Mouse (Mus musculus) bone marrow macrophage, adult 2 months (primary cell): Measurements from ENCODE around the gene Gm43638. TPM values are rescaled to one million over a fixed set of nuclear protein-coding genes. Genes with fewer than 3 reads are reported as not detected.
"Not testable (repeated sequence)": the region's sequence is repeated elsewhere in the genome, so short reads cannot be mapped to it uniquely, and the experiment has no call there.

Experiments used
- H3K27ac ChIP-seq: 2 replicates; pipeline ENCODE4 v1.5.1; 2012; ENCODE audit warnings: low read depth, low read length; ENCODE audit not compliant: insufficient read depth
- H3K4me1 ChIP-seq: 2 replicates; pipeline ENCODE4 v1.6.1; 2012; ENCODE audit warnings: low read length; ENCODE audit not compliant: control insufficient read depth, insufficient read depth
- H3K4me3 ChIP-seq: 2 replicates; pipeline ENCODE4 v1.5.1; 2012; ENCODE audit warnings: mild to moderate bottlenecking, low read length, moderate library complexity; ENCODE audit not compliant: insufficient read depth
- CTCF ChIP-seq: IDR thresholded peaks from 2 replicates; pipeline ENCODE4 v1.5.1; 2012; ENCODE audit warnings: low read depth, mild to moderate bottlenecking, low read length, moderate library complexity
- POLR2A ChIP-seq: IDR thresholded peaks from 2 replicates; pipeline ENCODE4 v1.6.1; 2012; ENCODE audit warnings: mild to moderate bottlenecking, low read depth, low read length, borderline replicate concordance
- polyA plus RNA-seq: library from polyadenylated mRNA; stranded (reverse); fragments of >200 nt; gene quantifications from 2 replicates; pipeline ENCODE4 v1.2.4, GENCODE M21; 2012; ENCODE audit not compliant: missing spikeins, insufficient read depth, insufficient read length

Gm43638 gene
- polyA plus RNA-seq, 1 experiment: not detected

DNA sequence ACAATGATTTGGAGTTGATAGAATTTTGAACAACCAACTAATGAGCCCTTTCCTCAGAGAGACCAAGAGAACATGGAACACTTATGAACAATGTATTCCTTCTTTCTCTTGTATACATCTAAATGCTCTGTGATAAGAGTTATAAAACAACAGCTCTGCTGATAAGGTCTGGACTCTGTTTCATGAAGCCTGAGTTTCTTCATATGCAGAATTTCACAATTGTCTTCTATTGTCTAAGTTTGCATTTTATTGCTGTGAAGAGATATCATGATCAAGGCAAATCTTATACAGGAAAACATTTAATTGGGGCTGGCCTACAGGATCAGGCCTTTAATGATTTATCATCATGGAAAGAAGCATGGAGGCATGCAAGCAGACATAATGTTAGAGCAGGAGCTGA, 28.9 kb downstream of the Gm43638 start:
- no peak overlapping the region for H3K27ac ChIP-seq

DNA sequence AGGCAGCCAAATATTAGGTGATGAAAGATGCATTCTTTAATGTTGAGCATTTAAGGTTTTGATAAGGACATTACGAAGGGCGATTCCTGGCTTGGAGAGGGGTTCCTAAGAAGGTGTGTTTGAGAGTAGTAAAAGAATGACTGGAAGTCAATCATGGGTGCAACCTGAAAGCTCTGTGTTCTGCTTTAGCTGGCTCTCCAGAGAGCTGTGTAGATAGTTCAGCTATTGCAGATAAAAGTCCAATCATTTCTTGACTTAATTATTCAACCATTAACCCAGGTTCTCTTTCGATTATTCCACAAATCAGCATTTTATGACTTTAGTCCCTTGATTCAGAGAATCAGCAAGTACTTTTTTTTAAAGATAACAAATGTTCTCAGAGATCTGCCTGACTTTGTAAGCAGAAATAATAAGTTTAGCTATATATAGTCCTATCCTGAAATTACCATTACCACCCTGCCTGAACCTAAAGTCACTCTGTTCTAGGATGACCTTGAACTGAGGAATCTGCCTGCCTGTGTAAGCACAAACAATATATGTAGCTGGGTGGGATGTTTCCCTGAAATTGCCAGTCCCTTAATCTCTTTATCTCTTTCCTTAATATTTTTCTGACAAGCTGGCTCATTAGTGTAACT, 30.3 kb downstream of the Gm43638 start:
- no peak overlapping the region for H3K27ac ChIP-seq
- H3K4me1 ChIP-seq: no peaks in the 10 kb centered on the region
- no peak overlapping the region for H3K4me3 ChIP-seq
- TF ChIP-seq POLR2A (no peak), CTCF (no peak)

More for the DNA sequence above, 28.9 kb downstream of the Gm43638 start:
- Histone ChIP-seq H3K4me3 (no peak overlapping the region), H3K4me1 (no peaks in the 10 kb centered on the region)
- TF ChIP-seq POLR2A: no peak
- TF ChIP-seq CTCF: no peak

DNA sequence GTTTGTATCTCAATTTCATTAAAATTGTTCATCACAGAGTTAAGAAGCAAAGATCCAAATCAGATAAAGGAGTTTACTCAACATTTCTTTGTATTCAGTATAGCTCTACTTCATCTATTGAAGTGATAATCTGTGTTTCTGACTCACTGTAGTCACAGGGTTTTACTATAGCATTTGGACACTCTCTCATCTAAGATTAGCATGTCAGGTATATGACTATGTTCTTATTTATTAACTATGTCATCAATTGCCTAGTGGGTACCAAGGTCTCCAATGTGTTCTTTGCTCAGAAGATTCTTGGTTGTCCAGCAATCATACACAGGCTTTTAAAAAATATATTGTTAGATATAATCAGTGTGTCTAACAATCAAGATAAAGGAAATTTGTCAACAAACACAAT, 31.1 kb downstream of the Gm43638 start:
- H3K4me3 ChIP-seq: no peak overlapping the region
- TF ChIP-seq CTCF (no peak), POLR2A (no peak)
- H3K4me1 ChIP-seq: no peaks in the 10 kb centered on the region
- no peak overlapping the region for H3K27ac ChIP-seq

DNA sequence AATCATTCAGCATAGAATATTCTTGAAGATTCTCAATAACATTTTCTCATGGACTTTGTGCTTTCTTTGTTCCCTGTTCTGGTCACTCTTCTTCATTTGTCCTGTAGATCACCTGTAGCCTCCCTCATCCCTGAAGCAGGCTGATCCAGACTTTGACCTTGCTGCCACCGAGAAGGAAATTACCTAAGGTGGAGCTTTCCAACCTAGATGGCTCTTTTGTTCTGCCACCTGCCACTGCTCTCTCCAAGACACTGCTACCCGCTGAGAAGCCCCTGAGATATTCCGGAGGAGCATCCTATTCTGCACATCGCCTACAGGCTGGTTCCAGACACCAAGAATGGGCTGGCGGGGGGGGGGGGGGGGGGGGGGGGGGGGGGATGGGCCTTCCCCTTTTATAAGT, 34.1 kb downstream of the Gm43638 start:
- H3K4me1 ChIP-seq, H3K4me3 ChIP-seq, H3K27ac ChIP-seq: not testable (repeated sequence)

GRCm38 (mm10) chr5:87436264-87436663, 50.3 kb downstream of the Gm43638 start:
- TF ChIP-seq POLR2A: no peak
- no peak for TF ChIP-seq CTCF
- no peak overlapping the region for H3K4me3 ChIP-seq

DNA sequence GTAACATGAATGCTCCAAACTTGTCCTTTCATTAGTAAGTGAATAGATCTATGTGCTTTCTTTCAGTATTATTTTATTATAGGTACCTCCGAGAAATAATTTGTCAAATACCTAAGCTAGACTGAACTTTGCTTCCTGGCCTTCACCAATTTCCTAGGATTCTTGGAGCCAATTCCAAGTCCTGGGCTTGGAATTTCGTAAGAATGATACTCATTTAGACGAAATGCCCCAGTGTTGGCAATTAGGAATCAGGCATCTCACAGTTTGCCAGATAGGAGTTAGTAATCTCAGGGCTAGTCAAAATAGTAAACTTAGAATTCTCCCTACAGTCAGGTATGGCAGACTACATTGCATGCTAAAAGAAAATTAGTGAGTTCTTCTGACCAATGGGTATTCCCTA, 60.9 kb downstream of the Gm43638 start:
- no peak overlapping the region for H3K4me3 ChIP-seq
- H3K4me1 ChIP-seq: no peaks in the 10 kb centered on the region
- TF ChIP-seq CTCF: no peak
- no peak for TF ChIP-seq POLR2A
- H3K27ac ChIP-seq: no peak overlapping the region

More at GRCm38 (mm10) chr5:87436264-87436663, 50.3 kb downstream of the Gm43638 start:
- Histone ChIP-seq H3K27ac (no peak overlapping the region), H3K4me1 (no peaks in the 10 kb centered on the region)

- not testable (repeated sequence) for H3K4me3 ChIP-seq, H3K27ac ChIP-seq
Observed at GRCm38 (mm10) chr5:87424041-87424440, 62.6 kb downstream of the Gm43638 start, which contains the start of gene Ugt2b38. Ugt2b38 (minus strand) TSS chr5:87424203.

More at GRCm38 (mm10) chr5:87424041-87424440, 62.6 kb downstream of the Gm43638 start, which contains the start of gene Ugt2b38:
- not testable (repeated sequence) for H3K4me1 ChIP-seq

Other genes with a start within 250 kb of the Gm43638 start
- not detected in 2 replicates for gene Ugt2b37, start 232.0 kb downstream of the Gm43638 start, polyA plus RNA-seq
- not detected in 2 replicates for gene Ugt2a3, start 149.6 kb downstream of the Gm43638 start, polyA plus RNA-seq
- not detected in 2 replicates for gene Ugt2b38, start 62.6 kb downstream of the Gm43638 start, polyA plus RNA-seq
- not detected in 2 replicates for gene Ugt2a2, start 4.5 kb downstream of the Gm43638 start, polyA plus RNA-seq
- gene Ugt2a1, start 4.1 kb upstream of the Gm43638 start, polyA plus RNA-seq: not detected in 2 replicates
- gene Sult1b1, start 51.4 kb upstream of the Gm43638 start, polyA plus RNA-seq: not detected in 2 replicates
- gene Sult1d1, start 82.2 kb upstream of the Gm43638 start, polyA plus RNA-seq: not detected in 2 replicates
- gene Sult1e1, start 104.8 kb upstream of the Gm43638 start, polyA plus RNA-seq: not detected in 2 replicates
- gene Csn1s1, start 179.4 kb upstream of the Gm43638 start, polyA plus RNA-seq: not detected in 2 replicates
- not detected in 2 replicates for gene Csn2, start 212.8 kb upstream of the Gm43638 start, polyA plus RNA-seq